Mouse (Mus musculus): ENCODE measurements around the gene Tmem63c.

Tmem63c gene

DNA sequence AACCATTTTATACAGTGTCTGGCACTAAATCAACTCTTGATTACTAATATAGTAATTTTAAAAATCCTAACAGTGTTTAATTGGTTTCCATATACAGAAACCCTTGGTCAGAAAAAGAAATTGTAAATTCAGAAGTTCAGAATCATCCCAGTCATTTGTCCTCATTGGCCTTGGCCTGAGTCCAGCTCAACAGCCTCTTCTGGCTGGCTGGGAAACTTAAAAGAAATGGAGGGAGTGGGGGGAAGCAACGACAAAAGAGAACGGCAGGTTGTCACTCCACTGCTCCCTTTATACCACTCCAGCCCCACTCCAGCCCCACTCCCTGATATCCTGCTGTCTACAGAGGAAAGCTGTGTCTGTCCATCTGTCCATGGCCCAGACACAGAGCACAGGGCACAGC is 110.0 kb downstream of the Tmem63c start:
- in situ Hi-C loops (cut with MboI) = no loop called here

DNA sequence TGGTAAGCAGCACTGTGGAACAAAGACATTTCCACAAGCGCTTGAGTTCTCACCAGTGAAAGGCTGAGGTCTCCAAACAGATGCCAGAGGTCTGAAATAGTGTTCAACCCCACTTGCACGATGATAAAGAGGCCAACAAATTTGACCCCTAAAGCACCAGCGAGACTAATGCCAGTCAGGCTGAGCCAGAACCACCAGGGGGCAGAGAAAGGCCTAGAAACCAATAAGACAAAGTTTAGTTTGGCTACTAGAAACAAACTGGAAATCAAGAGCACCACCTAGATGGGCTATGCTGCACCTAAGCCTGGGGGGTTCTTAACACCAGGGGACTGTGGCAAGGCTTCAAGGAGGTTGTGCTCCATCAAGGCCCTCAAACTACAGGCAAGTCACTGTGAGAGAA is 110.5 kb downstream of the Tmem63c start:
- in situ Hi-C loops (cut with MboI) = no loop called here

DNA sequence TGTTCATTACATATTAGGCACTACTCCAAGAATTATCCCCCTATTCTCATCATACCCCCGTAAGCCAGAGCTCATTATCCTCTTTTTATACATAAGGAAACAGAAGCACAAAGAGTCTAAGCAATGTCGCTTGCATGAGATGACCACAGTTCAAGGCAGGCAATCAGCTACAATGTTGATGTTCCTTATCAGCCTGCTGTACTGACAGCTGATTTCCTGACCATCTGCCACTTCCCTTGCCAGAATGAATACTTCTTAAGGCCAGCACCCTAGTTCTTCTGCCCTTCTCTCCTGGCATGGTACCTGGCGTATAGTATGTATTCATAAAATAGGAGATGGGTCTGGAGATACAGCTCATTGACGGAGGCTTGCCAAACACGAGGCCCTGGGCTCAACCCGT is 111.1 kb downstream of the Tmem63c start:
- in situ Hi-C loops (cut with MboI) = no loop called here

DNA sequence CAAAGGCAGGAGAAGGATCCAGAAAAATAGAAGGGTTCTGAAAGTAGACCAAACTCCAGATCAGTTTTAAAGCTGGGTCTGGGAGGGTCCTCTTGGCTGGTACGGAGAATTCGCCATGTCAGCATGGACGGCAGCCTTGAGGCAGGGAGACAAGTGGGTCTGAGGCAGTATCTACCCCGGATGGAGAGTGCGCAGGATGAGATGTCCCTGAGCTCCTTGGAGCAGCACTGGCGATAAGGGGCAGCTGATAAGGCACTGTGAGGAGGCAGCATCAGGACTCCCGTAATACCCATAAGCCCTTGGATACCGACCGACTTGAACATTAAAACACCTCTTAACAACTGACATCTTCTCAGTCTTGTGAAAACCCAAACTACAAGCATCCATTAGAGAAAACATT is 111.6 kb downstream of the Tmem63c start:
- in situ Hi-C loops (cut with MboI) = no loop called here

DNA sequence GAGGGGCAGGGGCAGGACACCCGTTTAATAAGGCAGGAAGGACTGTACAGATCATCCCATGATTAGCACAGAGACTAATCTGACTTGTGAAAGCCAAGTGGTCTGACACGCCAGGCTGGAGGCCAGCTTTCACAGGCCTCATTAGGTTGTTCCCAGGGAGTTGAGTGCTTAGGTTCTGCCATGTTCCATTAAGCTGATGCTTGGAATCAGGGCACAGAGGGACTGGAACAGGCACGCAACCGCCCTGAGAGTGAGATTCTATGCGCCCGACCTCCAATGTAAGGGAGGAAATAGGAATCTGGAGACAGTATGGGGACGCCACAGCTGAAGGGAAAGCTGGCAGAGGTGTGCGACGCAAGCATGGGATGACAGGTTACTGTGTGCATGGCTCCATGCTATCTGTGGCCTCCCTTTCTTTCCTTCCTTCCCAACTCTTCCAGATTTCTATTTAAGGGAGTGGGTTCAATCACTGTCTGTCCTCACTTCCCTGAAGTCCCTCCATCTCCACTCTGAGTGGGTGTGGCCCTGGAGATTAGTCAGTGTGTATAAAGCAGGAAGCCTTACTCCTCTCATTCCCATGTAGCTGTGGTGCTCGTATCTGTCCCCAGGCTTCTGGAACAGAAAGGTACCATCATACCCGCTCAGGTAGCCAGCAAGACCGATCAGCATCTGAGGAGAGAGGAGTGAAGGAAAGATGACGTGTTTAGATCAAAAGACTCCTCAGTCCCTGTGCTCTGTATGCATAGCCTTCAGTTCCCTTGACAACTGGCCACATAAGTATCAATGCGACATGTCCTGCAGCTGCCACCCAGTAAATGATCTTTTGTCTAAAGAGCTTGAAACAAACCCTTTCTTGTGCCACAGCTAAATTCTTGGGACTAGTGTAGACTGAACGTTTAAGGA is 116.5 kb downstream of the Tmem63c start:
- in situ Hi-C loops (cut with MboI) = no loop called here

DNA sequence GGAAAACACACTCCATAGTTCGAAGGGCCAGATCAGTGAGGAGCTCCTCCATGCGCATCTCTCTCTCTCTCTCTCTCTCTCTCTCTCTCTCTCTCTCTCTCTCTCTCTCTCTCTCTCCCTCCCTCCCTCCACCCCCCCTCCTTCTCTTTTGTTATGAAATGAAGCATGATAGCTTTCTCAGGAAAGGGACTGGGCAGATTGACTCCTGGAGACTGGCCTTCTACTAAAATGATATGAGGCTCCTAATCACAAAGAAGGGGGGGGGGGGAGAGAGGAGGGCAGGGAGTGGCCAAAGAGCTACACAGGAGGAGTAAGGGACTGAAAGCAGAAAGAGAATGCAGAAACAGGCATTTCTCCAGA is 117.2 kb downstream of the Tmem63c start:
- in situ Hi-C loops (cut with MboI) = no loop called here

DNA sequence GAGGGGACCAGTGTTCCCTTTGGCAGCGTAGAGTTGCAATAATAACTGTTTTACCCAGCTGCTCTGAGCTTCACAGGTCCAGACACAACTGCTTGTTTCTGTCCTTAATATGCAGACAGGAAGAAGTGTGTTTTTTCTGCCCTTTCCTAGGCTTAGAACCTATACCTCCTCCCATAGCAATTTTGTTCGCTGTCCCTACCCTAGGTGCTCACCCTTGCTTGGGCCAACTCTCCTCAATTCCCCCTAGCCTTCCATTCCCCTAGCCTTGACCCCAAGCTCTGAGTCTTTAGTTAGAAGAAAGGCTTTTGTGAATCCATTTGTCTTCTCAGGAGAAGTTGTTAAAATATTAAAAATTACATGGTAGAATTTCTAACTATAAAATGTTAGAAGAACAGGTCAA is 117.6 kb downstream of the Tmem63c start:
- in situ Hi-C loops (cut with MboI) = no loop called here
